Mouse (Mus musculus): Measurements from ENCODE around the gene Hpcal4. TPM values are rescaled to one million over a fixed set of nuclear protein-coding genes. Genes with fewer than 3 reads are reported as not detected.

The Hpcal4 gene
- polyA plus RNA-seq, 1 experiment from 2014 or later: 2.5 TPM

GRCm38 (mm10) chr4:123210996-123211395 is 28.0 kb downstream of the Hpcal4 start:
- Histone ChIP-seq H3K9me3 (no peaks in the 10 kb centered on the region), H3K36me3 (replicated peaks) (no peaks in the 10 kb centered on the region), H3K4me3 (replicated peaks) (no peak overlapping the region), H3K27ac (no peak overlapping the region), H3K9ac (no peak overlapping the region), H3K4me1 (peaks cover 14% of the 10 kb centered on the region), H3K4me2 (no peak overlapping the region), H3K27me3 (0 out of 2 replicates have a peak, but pooled peaks cover 9% of the 10 kb centered on the region)
- 55% methylated on average over 8 of the region's 8 CpGs for WGBS
- ATAC-seq (ENCODE audit: low FRiP score): no peak

- H3K36me3 ChIP-seq (replicated peaks): no peaks in the 10 kb centered on the region
- H3K9me3 ChIP-seq: no peaks in the 10 kb centered on the region
- ATAC-seq (ENCODE audit: low FRiP score): no peak
- H3K27ac ChIP-seq: no peak overlapping the region
- no peak overlapping the region for H3K4me2 ChIP-seq
- no peak overlapping the region for H3K4me3 ChIP-seq (replicated peaks)
- H3K4me1 ChIP-seq: peaks cover 14% of the 10 kb centered on the region
- H3K9ac ChIP-seq: no peak overlapping the region
- WGBS: 72% methylated on average over 5 of the region's 5 CpGs
- H3K27me3 ChIP-seq: 0 out of 2 replicates have a peak, but pooled peaks cover 5% of the 10 kb centered on the region
These were observed 28.4 kb downstream of the Hpcal4 start for GRCm38 (mm10) chr4:123211453-123211852.

GRCm38 (mm10) chr4:123212330-123212729 is 29.3 kb downstream of the Hpcal4 start:
- Histone ChIP-seq H3K4me1 (peaks cover 14% of the 10 kb centered on the region), H3K36me3 (replicated peaks) (no peaks in the 10 kb centered on the region), H3K27ac (no peak overlapping the region), H3K9me3 (no peaks in the 10 kb centered on the region), H3K4me3 (replicated peaks) (no peak overlapping the region), H3K9ac (no peak overlapping the region), H3K27me3 (0 out of 2 replicates have a peak, but pooled peaks cover 4% of the 10 kb centered on the region), H3K4me2 (no peak overlapping the region)
- ATAC-seq (ENCODE audit: low FRiP score): no peak
- 42% methylated on average over 2 of the region's 2 CpGs for WGBS

GRCm38 (mm10) chr4:123213975-123214374 is 30.9 kb downstream of the Hpcal4 start:
- no peak overlapping the region for H3K9ac ChIP-seq
- no peaks in the 10 kb centered on the region for H3K9me3 ChIP-seq
- no peaks in the 10 kb centered on the region for H3K36me3 ChIP-seq (replicated peaks)
- no peak overlapping the region for H3K27ac ChIP-seq
- H3K4me2 ChIP-seq: no peak overlapping the region
- 96% methylated on average over 9 of the region's 9 CpGs for WGBS
- H3K4me3 ChIP-seq (replicated peaks): no peak overlapping the region
- H3K4me1 ChIP-seq: peaks cover 14% of the 10 kb centered on the region
- no peak for ATAC-seq (ENCODE audit: low FRiP score)
- H3K27me3 ChIP-seq: peaks cover 6% of the 10 kb centered on the region; the same call in 1 of the 2 replicates

- H3K36me3 ChIP-seq (replicated peaks): no peaks in the 10 kb centered on the region
- no peaks in the 10 kb centered on the region for H3K9me3 ChIP-seq
- H3K27ac ChIP-seq: peak overlapping the region; percentile 36; the same call in 1 of the 2 replicates
- H3K27me3 ChIP-seq: peaks cover 6% of the 10 kb centered on the region; the same call in 1 of the 2 replicates
- 67% methylated on average over 1 of the region's 1 CpGs for WGBS
- no peak overlapping the region for H3K9ac ChIP-seq
- peaks cover 14% of the 10 kb centered on the region for H3K4me1 ChIP-seq
- no peak overlapping the region for H3K4me2 ChIP-seq
- ATAC-seq (ENCODE audit: low FRiP score): no peak
- H3K4me3 ChIP-seq (replicated peaks): no peak overlapping the region
These were observed 32.3 kb downstream of the Hpcal4 start for GRCm38 (mm10) chr4:123215367-123215766.

- Histone ChIP-seq H3K4me3 (replicated peaks) (no peak overlapping the region), H3K36me3 (replicated peaks) (no peaks in the 10 kb centered on the region), H3K9me3 (no peaks in the 10 kb centered on the region), H3K4me1 (peaks cover 14% of the 10 kb centered on the region), H3K4me2 (no peak overlapping the region), H3K27ac (no peak overlapping the region), H3K9ac (no peak overlapping the region), H3K27me3 (peaks cover 6% of the 10 kb centered on the region; the same call in 1 of the 2 replicates)
- 13% methylated on average over 1 of the region's 1 CpGs for WGBS
- no peak for ATAC-seq (ENCODE audit: low FRiP score)
These were observed 33.8 kb downstream of the Hpcal4 start for GRCm38 (mm10) chr4:123216782-123217181.

- H3K27ac ChIP-seq: no peak overlapping the region
- 77% methylated on average over 15 of the region's 15 CpGs for WGBS
- no peaks in the 10 kb centered on the region for H3K36me3 ChIP-seq (replicated peaks)
- peaks cover 6% of the 10 kb centered on the region; the same call in 1 of the 2 replicates for H3K27me3 ChIP-seq
- H3K4me3 ChIP-seq (replicated peaks): no peak overlapping the region
- no peaks in the 10 kb centered on the region for H3K9me3 ChIP-seq
- H3K4me1 ChIP-seq: peaks cover 8% of the 10 kb centered on the region
- no peak overlapping the region for H3K4me2 ChIP-seq
- no peak overlapping the region for H3K9ac ChIP-seq
- ATAC-seq (ENCODE audit: low FRiP score): peak; percentile 80
These were observed 36.8 kb downstream of the Hpcal4 start for GRCm38 (mm10) chr4:123219720-123220357.

GRCm38 (mm10) chr4:123220637-123221036 is 37.6 kb downstream of the Hpcal4 start:
- no peak for ATAC-seq (ENCODE audit: low FRiP score)
- Histone ChIP-seq H3K4me2 (no peak overlapping the region), H3K9ac (no peak overlapping the region), H3K27me3 (peaks cover 6% of the 10 kb centered on the region; the same call in 1 of the 2 replicates), H3K36me3 (replicated peaks) (no peaks in the 10 kb centered on the region), H3K4me3 (replicated peaks) (no peak overlapping the region), H3K4me1 (peaks cover 1% of the 10 kb centered on the region; the same call in 1 of the 2 replicates), H3K9me3 (no peaks in the 10 kb centered on the region), H3K27ac (no peak overlapping the region)
- 90% methylated on average over 4 of the region's 4 CpGs for WGBS

- no peak overlapping the region for H3K4me2 ChIP-seq
- H3K36me3 ChIP-seq (replicated peaks): no peaks in the 10 kb centered on the region
- H3K27ac ChIP-seq: no peak overlapping the region
- no peak overlapping the region for H3K9ac ChIP-seq
- H3K27me3 ChIP-seq: no peaks in the 10 kb centered on the region
- ATAC-seq (ENCODE audit: low FRiP score): no peak
- 50% methylated on average over 3 of the region's 3 CpGs for WGBS
- no peak overlapping the region for H3K4me3 ChIP-seq (replicated peaks)
- H3K9me3 ChIP-seq: no peaks in the 10 kb centered on the region
- no peaks in the 10 kb centered on the region for H3K4me1 ChIP-seq
These were observed 40.3 kb downstream of the Hpcal4 start for GRCm38 (mm10) chr4:123223309-123223708.

GRCm38 (mm10) chr4:123225718-123226403 is 42.8 kb downstream of the Hpcal4 start:
- ATAC-seq (ENCODE audit: low FRiP score): no peak
- Histone ChIP-seq H3K27ac (no peak overlapping the region), H3K27me3 (0 out of 2 replicates have a peak, but pooled peaks cover 6% of the 10 kb centered on the region), H3K4me3 (replicated peaks) (no peak overlapping the region), H3K9ac (no peak overlapping the region), H3K9me3 (no peaks in the 10 kb centered on the region), H3K4me1 (no peaks in the 10 kb centered on the region), H3K4me2 (no peak overlapping the region), H3K36me3 (replicated peaks) (no peaks in the 10 kb centered on the region)
- WGBS: 81% methylated on average over 10 of the region's 10 CpGs

GRCm38 (mm10) chr4:123227707-123228106 is 44.7 kb downstream of the Hpcal4 start:
- Histone ChIP-seq H3K4me1 (no peaks in the 10 kb centered on the region), H3K27ac (no peak overlapping the region), H3K4me2 (no peak overlapping the region), H3K9ac (no peak overlapping the region), H3K27me3 (peaks cover 15% of the 10 kb centered on the region), H3K36me3 (replicated peaks) (no peaks in the 10 kb centered on the region), H3K4me3 (replicated peaks) (no peak overlapping the region), H3K9me3 (no peaks in the 10 kb centered on the region)
- ATAC-seq (ENCODE audit: low FRiP score): no peak
- WGBS: 57% methylated on average over 4 of the region's 4 CpGs

GRCm38 (mm10) chr4:123228270-123228669 is 45.2 kb downstream of the Hpcal4 start:
- H3K36me3 ChIP-seq (replicated peaks): no peaks in the 10 kb centered on the region
- ATAC-seq (ENCODE audit: low FRiP score): no peak
- no peak overlapping the region for H3K4me2 ChIP-seq
- no peak overlapping the region for H3K9ac ChIP-seq
- peaks cover 2% of the 10 kb centered on the region for H3K4me1 ChIP-seq
- H3K9me3 ChIP-seq: no peaks in the 10 kb centered on the region
- H3K27me3 ChIP-seq: peaks cover 21% of the 10 kb centered on the region
- H3K27ac ChIP-seq: no peak overlapping the region
- no peak overlapping the region for H3K4me3 ChIP-seq (replicated peaks)
- 65% methylated on average over 2 of the region's 2 CpGs for WGBS

Measured in forebrain, embryonic 12.5 days (tissue).